Mouse (Mus musculus) megakaryocyte, adult 5-6 weeks (primary cell): ENCODE data around the gene Gm13083. TPM values are rescaled to one million over a fixed set of nuclear protein-coding genes. Genes with fewer than 3 reads are reported as not detected.
"Not testable (repeated sequence)": the region's sequence is repeated elsewhere in the genome, so short reads cannot be mapped to it uniquely, and the experiment has no call there.

ENCODE experiments used
- ATAC-seq: 2 replicates; pipeline ENCODE4 v1.8.0; 2016; ENCODE audit warnings: mild to moderate bottlenecking, inconsistent platforms; ENCODE audit not compliant: poor library complexity, severe bottlenecking
- total RNA-seq, 2 experiments: library from RNA; stranded (forward) in 1 of 2; stranded (reverse) in 1 of 2; fragments of 153-499, 151-499 nt in 1 of 2; fragments of 221-1000, 200-1000 nt in 1 of 2; gene quantifications; 2 replicates each; pipeline versions ENCODE4 v1.2.3 to v1.2.4; 2015 to 2017

The Gm13083 gene
- total RNA-seq (2015) (not detected in 2 replicates), total RNA-seq (2017) (0.07 TPM in 1 of 2 replicates, not detected in the other)

GRCm38 (mm10) chr4:143614703-143615102 lies at the start of gene Gm13083:
Gene Gm13083 (plus strand): TSS chr4:143615003.
- ATAC-seq: not testable (repeated sequence)

GRCm38 (mm10) chr4:143611927-143612326 lies 2.9 kb upstream of the Gm13083 start:
- ATAC-seq: peak; percentile 64

GRCm38 (mm10) chr4:143618101-143618500 lies 3.3 kb downstream of the Gm13083 start:
- not testable (repeated sequence) for ATAC-seq

- ATAC-seq: not testable (repeated sequence)
Measured at GRCm38 (mm10) chr4:143657146-143657545, 42.3 kb downstream of the Gm13083 start, which contains the start of gene Gm13088. Gene Gm13088 (minus strand): TSS chr4:143657246.

Other genes starting within 250 kb of the Gm13083 start
- not detected in 2 replicates for gene Pramel1, start 220.6 kb upstream of the Gm13083 start, total RNA-seq (2015)
- gene Pramel1, start 220.6 kb upstream of the Gm13083 start, total RNA-seq (2017): not detected in 2 replicates
- gene Pramef8, start 202.6 kb upstream of the Gm13083 start, total RNA-seq (2015): 11.4 and 12.6 TPM in 2 replicates
- 11.2 and 12.0 TPM in 2 replicates for gene Pramef8, start 202.6 kb upstream of the Gm13083 start, total RNA-seq (2017)
- not detected in 2 replicates for gene Oog4, start 164.7 kb upstream of the Gm13083 start, total RNA-seq (2015)
- not detected in 2 replicates for gene Oog4, start 164.7 kb upstream of the Gm13083 start, total RNA-seq (2017)
- not detected in 2 replicates for gene Gm13043, start 103.7 kb upstream of the Gm13083 start, total RNA-seq (2015)
- not detected in 2 replicates for gene Gm13043, start 103.7 kb upstream of the Gm13083 start, total RNA-seq (2017)
- gene Gm13040, start 79.0 kb upstream of the Gm13083 start, total RNA-seq (2015): not detected in 2 replicates
- gene Gm13040, start 79.0 kb upstream of the Gm13083 start, total RNA-seq (2017): not detected in 2 replicates
- not detected in 2 replicates for gene BC080695, start 63.3 kb upstream of the Gm13083 start, total RNA-seq (2015)
- gene BC080695, start 63.3 kb upstream of the Gm13083 start, total RNA-seq (2017): not detected in 2 replicates
- gene Gm13057, start 63.3 kb upstream of the Gm13083 start, total RNA-seq (2015): not detected in 2 replicates
- not detected in 2 replicates for gene Gm13057, start 63.3 kb upstream of the Gm13083 start, total RNA-seq (2017)
- gene Gm13088, start 42.2 kb downstream of the Gm13083 start, total RNA-seq (2015): not detected in 2 replicates
- not detected in 2 replicates for gene Gm13088, start 42.2 kb downstream of the Gm13083 start, total RNA-seq (2017)
- gene Gm13089, start 87.7 kb downstream of the Gm13083 start, total RNA-seq (2015): not detected in 2 replicates
- gene Gm13089, start 87.7 kb downstream of the Gm13083 start, total RNA-seq (2017): not detected in 2 replicates
- not detected in 2 replicates for gene Gm13078, start 104.5 kb downstream of the Gm13083 start, total RNA-seq (2015)
- not detected in 2 replicates for gene Gm13078, start 104.5 kb downstream of the Gm13083 start, total RNA-seq (2017)
- gene Gm13023, start 174.3 kb downstream of the Gm13083 start, total RNA-seq (2015): not detected in 2 replicates
- not detected in 2 replicates for gene Gm13023, start 174.3 kb downstream of the Gm13083 start, total RNA-seq (2017)
- not detected in 2 replicates for gene Gm13084, start 201.1 kb downstream of the Gm13083 start, total RNA-seq (2015)
- not detected in 2 replicates for gene Gm13084, start 201.1 kb downstream of the Gm13083 start, total RNA-seq (2017)
- gene Gm13103, start 231.5 kb downstream of the Gm13083 start, total RNA-seq (2015): not detected in 2 replicates
- not detected in 2 replicates for gene Gm13103, start 231.5 kb downstream of the Gm13083 start, total RNA-seq (2017)